Mouse (Mus musculus): ENCODE measurements around the gene Zbtb18.

GRCm38 (mm10) chr1:177429067-177429466 is 13.1 kb upstream of the Zbtb18 start:
- TF ChIP-seq CTCF (IDR thresholded peaks at IDR 0.05) (no peak), EP300 (IDR thresholded peaks at IDR 0.05; ENCODE audit: insufficient read depth, low read depth, low read length) (no peak)
